Mouse (Mus musculus) forebrain, postnatal 0 days (tissue): ENCODE measurements around the gene Ska2. TPM values are rescaled to one million over a fixed set of nuclear protein-coding genes. Genes with fewer than 3 reads are reported as not detected.
A peak's percentile ranks its signal among the peaks of the same experiment; 100 is the strongest.

Experiments
- ATAC-seq: fragments of 200-750 bp; cut with Nextera tagmentation; 2 replicates; pipeline ENCODE4 v1.8.0; 2017; ENCODE audit warnings: mild to moderate bottlenecking, moderate library complexity
- DNase-seq: peaks from one replicate; pipeline ENCODE4 v3.0.0-alpha.2; 2015
- H3K27ac ChIP-seq: fragments of 300-500 bp; sonication (generic); 2 replicates; pipeline ENCODE4 v1.5.1; 2014; ENCODE audit warnings: low read depth, mild to moderate bottlenecking, antibody characterized with exemption, low read length, moderate library complexity, mixed read lengths
- H3K27me3 ChIP-seq: fragments of 300-500 bp; sonication (generic); 2 replicates; pipeline ENCODE4 v1.6.1; 2014; ENCODE audit warnings: mild to moderate bottlenecking, low read length, mixed read lengths; ENCODE audit not compliant: insufficient read depth
- H3K36me3 ChIP-seq: fragments of 300-500 bp; sonication (generic); 2 replicates; pipeline ENCODE4 v1.6.1; 2014; ENCODE audit warnings: mild to moderate bottlenecking, moderate library complexity; ENCODE audit not compliant: insufficient read depth
- H3K4me1 ChIP-seq: fragments of 300-500 bp; sonication (generic); 2 replicates; pipeline ENCODE4 v1.6.1; 2014; ENCODE audit warnings: antibody characterized with exemption; ENCODE audit not compliant: insufficient read depth
- H3K4me2 ChIP-seq: fragments of 300-500 bp; sonication (generic); 2 replicates; pipeline ENCODE4 v1.6.1; 2014; ENCODE audit warnings: low read depth, mild to moderate bottlenecking, moderate library complexity
- H3K4me3 ChIP-seq: fragments of 300-500 bp; sonication (generic); 2 replicates; pipeline ENCODE4 v1.5.1; 2014; ENCODE audit warnings: low read depth, low read length, mixed read lengths
- H3K9ac ChIP-seq: fragments of 300-500 bp; sonication (generic); 2 replicates; pipeline ENCODE4 v1.6.1; 2014; ENCODE audit warnings: mild to moderate bottlenecking
- H3K9me3 ChIP-seq: fragments of 300-500 bp; sonication (generic); 2 replicates; pipeline ENCODE4 v1.6.1; 2016; ENCODE audit warnings: low read length
- CTCF ChIP-seq: sonication (generic); IDR thresholded peaks from 2 replicates; pipeline ENCODE4 v1.5.1; 2016; ENCODE audit warnings: antibody characterized with exemption, control low read depth, low read depth
- WGBS: fragments of 180-500 bp; shearing (Covaris S2); extraction: QIAGEN DNeasy Blood & Tissue Kit; methylation state at CpG from one replicate; pipeline ENCODE4 v1.1.7; 2014; 5-methylcytosine and 5-hydroxymethylcytosine counted together
- polyA plus RNA-seq: library from polyadenylated mRNA; unstranded; fragments of >200 nt; fragmentation: Nextera tagmentation; extraction: Ambion mirVana; gene quantifications from 2 replicates; pipeline ENCODE4 v1.2.1, GENCODE M21; 2015
- total RNA-seq: library from RNA; depleted of rRNA; stranded (reverse); fragments of >200 nt; gene quantifications from 2 replicates; pipeline ENCODE4 v1.2.3, GENCODE M21; 2014; rRNA removed

The Ska2 gene
- total RNA-seq = 32.2 and 41.5 TPM in 2 replicates
- polyA plus RNA-seq = 29.2 and 31.1 TPM in 2 replicates

- H3K9ac ChIP-seq = peak within 1 kb of the TSS; percentile 81
- no peak for TF ChIP-seq CTCF
- no peaks in the 10 kb centered on the region for H3K27me3 ChIP-seq
- H3K9me3 ChIP-seq = no peaks in the 10 kb centered on the region
- no peaks in the 10 kb centered on the region for H3K36me3 ChIP-seq
- peak within 1 kb of the TSS; percentile 70 for H3K4me3 ChIP-seq
- DNase-seq (peak; percentile 100), ATAC-seq (peak; percentile 98)
- WGBS = 1% methylated on average over 40 of the region's 40 CpGs
- 0 out of 2 replicates have a peak, but pooled peaks cover 4% of the 10 kb centered on the region for H3K4me1 ChIP-seq
- H3K27ac ChIP-seq = peak within 1 kb of the TSS; percentile 93
- peak within 1 kb of the TSS; percentile 66 for H3K4me2 ChIP-seq
Measured at GRCm38 (mm10) chr11:87108755-87109518, at the start of gene Ska2. Gene Ska2, plus strand, starts transcription at chr11:87109234.

- Histone ChIP-seq H3K4me1 (no peaks in the 10 kb centered on the region), H3K27ac (no peak overlapping the region), H3K4me3 (no peak overlapping the region), H3K4me2 (no peak overlapping the region), H3K9me3 (no peaks in the 10 kb centered on the region), H3K27me3 (no peaks in the 10 kb centered on the region), H3K36me3 (peaks cover 60% of the 10 kb centered on the region), H3K9ac (no peak overlapping the region)
- WGBS = 98% methylated on average over 2 of the region's 2 CpGs
- ATAC-seq = no peak
- TF ChIP-seq CTCF = no peak
- DNase-seq = no peak
Measured at GRCm38 (mm10) chr11:87060410-87060809, 48.6 kb upstream of the Ska2 start.

GRCm38 (mm10) chr11:87062087-87062486, 46.9 kb upstream of the Ska2 start:
- no peak overlapping the region for H3K4me2 ChIP-seq
- H3K36me3 ChIP-seq = peaks cover 47% of the 10 kb centered on the region
- 84% methylated on average over 3 of the region's 3 CpGs for WGBS
- TF ChIP-seq CTCF = no peak
- no peak overlapping the region for H3K9ac ChIP-seq
- DNase-seq (no peak), ATAC-seq (no peak)
- no peak overlapping the region for H3K4me3 ChIP-seq
- no peaks in the 10 kb centered on the region for H3K9me3 ChIP-seq
- no peak overlapping the region for H3K27ac ChIP-seq
- no peaks in the 10 kb centered on the region for H3K27me3 ChIP-seq
- H3K4me1 ChIP-seq = no peaks in the 10 kb centered on the region

GRCm38 (mm10) chr11:87073343-87073865, 35.6 kb upstream of the Ska2 start:
- peak; percentile 84 for DNase-seq
- WGBS = under 1% methylated on average over 24 of the region's 24 CpGs
- Histone ChIP-seq H3K4me3 (peak overlapping the region; percentile 76), H3K4me2 (peak overlapping the region; percentile 59), H3K9me3 (no peaks in the 10 kb centered on the region), H3K4me1 (peaks cover 20% of the 10 kb centered on the region), H3K27me3 (no peaks in the 10 kb centered on the region), H3K36me3 (peaks cover 13% of the 10 kb centered on the region), H3K9ac (peak overlapping the region; percentile 95), H3K27ac (peak overlapping the region; percentile 98)
- peak; percentile 76 for ATAC-seq
- peak; percentile 68 for TF ChIP-seq CTCF

- peak within 1 kb of the TSS; percentile 98 for H3K27ac ChIP-seq
- H3K27me3 ChIP-seq = no peaks in the 10 kb centered on the region
- H3K36me3 ChIP-seq = peaks cover 16% of the 10 kb centered on the region
- WGBS = under 1% methylated on average over 43 of the region's 43 CpGs
- H3K4me1 ChIP-seq = peaks cover 20% of the 10 kb centered on the region
- DNase-seq = peak; percentile 97
- peak within 1 kb of the TSS; percentile 59 for H3K4me2 ChIP-seq
- H3K9me3 ChIP-seq = no peaks in the 10 kb centered on the region
- peak; percentile 66 for TF ChIP-seq CTCF
- H3K4me3 ChIP-seq = peak within 1 kb of the TSS; percentile 76
- H3K9ac ChIP-seq = peak within 1 kb of the TSS; percentile 95
- peak; percentile 98 for ATAC-seq
Measured at GRCm38 (mm10) chr11:87073866-87074440, 35.1 kb upstream of the Ska2 start, which contains the start of gene Gdpd1. Gene Gdpd1, minus strand, starts transcription at chr11:87074062.

- H3K9me3 ChIP-seq = no peaks in the 10 kb centered on the region
- H3K27ac ChIP-seq = no peak overlapping the region
- H3K36me3 ChIP-seq = peaks cover 37% of the 10 kb centered on the region
- DNase-seq (no peak), ATAC-seq (no peak)
- WGBS = 87% methylated on average over 1 of the region's 1 CpGs
- no peak overlapping the region for H3K9ac ChIP-seq
- TF ChIP-seq CTCF = no peak
- no peak overlapping the region for H3K4me3 ChIP-seq
- H3K27me3 ChIP-seq = no peaks in the 10 kb centered on the region
- H3K4me2 ChIP-seq = no peak overlapping the region
- peaks cover 12% of the 10 kb centered on the region for H3K4me1 ChIP-seq
Measured at GRCm38 (mm10) chr11:87083712-87084111, 25.3 kb upstream of the Ska2 start.

- Histone ChIP-seq H3K27me3 (no peaks in the 10 kb centered on the region), H3K4me1 (peaks cover 12% of the 10 kb centered on the region), H3K9ac (no peak overlapping the region), H3K27ac (no peak overlapping the region), H3K9me3 (no peaks in the 10 kb centered on the region), H3K4me3 (peak overlapping the region; percentile 71), H3K36me3 (peaks cover 20% of the 10 kb centered on the region), H3K4me2 (peak overlapping the region; percentile 72)
- WGBS = 89% methylated on average over 13 of the region's 13 CpGs
- TF ChIP-seq CTCF = no peak
- ATAC-seq (no peak), DNase-seq (no peak)
Measured at GRCm38 (mm10) chr11:87085461-87085860, 23.6 kb upstream of the Ska2 start.
